Mouse (Mus musculus) megakaryocyte, adult 5-6 weeks (primary cell): ENCODE data around the gene Pgpep1l. TPM values are rescaled to one million over a fixed set of nuclear protein-coding genes. Genes with fewer than 3 reads are reported as not detected.
A peak's percentile ranks its signal among the peaks of the same experiment; 100 is the strongest.

Source experiments
- ATAC-seq: 2 replicates; pipeline ENCODE4 v1.8.0; 2016; ENCODE audit warnings: mild to moderate bottlenecking, inconsistent platforms; ENCODE audit not compliant: poor library complexity, severe bottlenecking
- total RNA-seq, 2 experiments: library from RNA; stranded (forward) in 1 of 2; stranded (reverse) in 1 of 2; fragments of 153-499, 151-499 nt in 1 of 2; fragments of 221-1000, 200-1000 nt in 1 of 2; gene quantifications; 2 replicates each; pipeline versions ENCODE4 v1.2.3 to v1.2.4; 2015 to 2017

Gene Pgpep1l
- total RNA-seq, 2 experiments from 2014 or later, result not detected

DNA sequence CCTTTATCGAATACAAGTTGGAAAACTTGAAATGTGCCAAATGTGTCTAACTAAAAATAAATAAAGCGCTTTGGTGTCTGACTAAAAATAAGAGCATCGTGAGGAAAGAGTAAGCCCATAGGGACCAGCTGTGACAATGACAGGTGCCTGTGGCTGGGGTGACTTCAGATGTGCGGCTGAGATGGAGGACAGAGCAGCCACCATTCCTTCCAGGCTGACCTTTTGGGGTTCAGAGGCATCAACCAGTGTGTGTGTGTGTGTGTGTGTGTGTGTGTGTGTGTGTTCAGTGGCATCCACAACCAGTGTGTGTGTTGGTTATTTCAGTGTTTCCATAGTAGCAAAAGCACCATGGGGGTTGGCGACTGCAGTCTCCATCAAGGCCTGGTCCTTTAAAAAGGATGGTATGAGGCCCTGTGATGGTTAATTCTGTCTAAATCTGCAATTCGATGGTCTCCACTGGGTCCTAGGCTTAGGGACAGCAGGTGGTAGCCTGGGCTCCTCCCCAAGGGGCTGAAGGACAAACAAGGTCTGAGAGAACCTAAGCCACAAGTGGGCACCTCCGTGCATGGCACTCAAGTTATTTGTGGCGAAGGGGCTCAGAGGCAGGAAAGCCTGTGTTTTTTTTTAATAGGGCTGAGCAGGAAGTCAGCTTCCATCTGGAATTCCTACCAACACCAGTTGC, 546 bp downstream of the Pgpep1l start:
- ATAC-seq, result no peak

DNA sequence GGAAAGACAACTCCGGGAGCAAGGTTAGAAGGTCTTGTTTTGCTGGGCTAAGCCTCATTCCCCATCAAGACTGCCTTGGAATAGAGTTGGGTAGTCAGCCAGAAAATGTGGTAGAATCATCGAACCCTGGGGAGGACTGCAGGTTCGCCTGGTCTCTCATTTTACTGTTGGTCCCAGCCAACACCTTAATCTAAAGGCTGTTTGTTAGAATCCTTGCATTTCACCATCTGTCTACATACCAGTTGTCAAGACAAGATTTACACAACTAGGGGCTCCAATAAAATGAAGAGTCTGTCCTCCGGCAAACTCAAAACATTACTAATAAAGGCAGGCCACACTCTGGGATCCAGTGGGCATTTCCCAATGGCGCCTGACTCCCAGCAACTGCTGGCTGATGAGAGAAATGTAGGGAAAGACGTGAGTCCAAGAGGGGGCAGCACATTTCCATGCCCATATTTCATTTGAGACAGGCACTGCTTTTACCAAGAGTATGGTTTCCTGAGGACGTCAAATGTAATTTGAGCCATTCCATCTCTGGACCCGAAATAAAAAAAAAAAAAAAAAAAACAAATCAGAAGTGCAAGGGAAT, 1.3 kb downstream of the Pgpep1l start:
- ATAC-seq, result no peak

DNA sequence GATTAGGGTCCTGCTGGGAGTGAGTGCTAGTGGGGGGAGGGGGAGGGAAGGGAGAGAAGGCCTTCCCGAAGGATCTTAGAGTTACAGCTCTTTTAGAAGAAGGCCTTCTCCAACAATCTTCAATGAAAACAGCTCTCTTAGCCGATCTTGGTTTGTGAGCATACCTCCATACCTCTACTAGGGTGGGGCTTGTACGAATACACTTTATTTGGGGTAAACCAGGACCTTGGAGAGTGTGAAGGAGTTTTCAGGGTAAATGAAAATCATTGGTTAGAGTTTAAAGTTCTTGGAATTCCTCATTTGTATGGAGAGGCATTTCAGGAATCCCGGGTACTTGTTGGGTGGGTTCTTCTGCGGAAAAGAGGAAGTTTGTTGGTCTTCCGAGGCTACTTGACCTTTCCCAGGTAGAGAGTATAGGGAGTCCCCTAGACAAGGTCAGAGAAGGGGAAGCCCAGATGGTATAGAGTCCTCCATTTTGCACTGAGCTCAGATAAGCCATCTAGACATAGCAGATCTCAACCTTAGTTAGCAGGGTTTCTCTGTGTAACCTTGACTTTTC, 4.4 kb downstream of the Pgpep1l start:
- no peak for ATAC-seq

DNA sequence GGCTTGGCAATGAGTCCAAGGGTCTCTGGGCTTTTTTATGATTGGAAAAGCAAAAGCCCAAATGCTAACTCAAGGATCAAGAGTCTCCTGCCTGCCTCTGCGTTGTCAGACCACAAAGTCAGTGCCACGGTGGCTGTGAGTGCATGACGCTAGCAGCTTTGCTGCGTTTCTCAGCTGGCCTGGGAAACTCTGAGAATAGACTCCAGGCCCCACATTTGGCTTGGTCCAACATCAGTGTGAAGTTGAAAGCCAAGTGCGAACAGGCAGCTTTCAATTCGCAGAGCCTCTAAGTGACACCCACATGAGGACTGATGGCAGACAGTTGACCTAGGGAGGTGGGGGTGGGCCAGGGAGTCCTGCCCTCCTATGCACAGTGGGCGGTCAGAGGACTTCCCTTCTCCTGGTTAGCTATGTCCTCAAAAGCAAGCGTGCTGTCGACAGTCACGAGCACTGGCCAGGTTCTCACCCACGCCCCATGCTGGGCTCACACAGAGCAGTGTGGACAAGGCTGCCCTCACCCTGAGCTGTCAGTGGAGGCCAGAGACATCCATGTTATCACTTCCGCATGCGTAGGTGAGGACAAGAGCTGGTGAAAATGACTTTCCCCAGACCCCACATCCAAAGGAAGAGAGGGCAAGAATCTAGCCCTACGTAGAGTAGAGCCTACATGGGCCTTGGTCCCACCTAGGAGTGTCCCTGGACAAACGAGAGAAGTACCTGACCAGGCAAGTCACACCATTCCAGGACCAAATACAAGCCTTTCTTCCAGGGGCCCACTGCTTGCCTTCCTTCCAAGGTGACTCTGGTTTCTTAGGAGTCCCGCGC, 5.5 kb downstream of the Pgpep1l start:
- no peak for ATAC-seq

DNA sequence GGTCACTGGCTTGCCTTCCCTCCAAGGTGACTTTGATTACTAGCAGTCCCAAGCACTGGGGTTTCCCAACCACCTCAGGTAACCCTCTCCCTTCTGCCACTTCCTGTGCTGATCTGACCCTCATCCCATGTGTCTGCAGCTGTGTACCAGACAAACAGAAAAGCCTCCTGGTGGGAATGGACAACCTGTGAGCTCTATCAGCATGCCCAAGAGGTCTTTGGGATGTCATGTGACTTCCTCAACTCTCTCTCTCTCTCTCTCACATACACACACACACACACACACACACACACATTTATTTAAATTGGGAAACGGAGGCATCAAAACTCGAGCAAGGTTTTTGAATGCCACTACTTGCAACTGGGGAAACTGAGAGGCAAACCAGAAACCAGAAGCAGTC, 6.3 kb downstream of the Pgpep1l start:
- no peak for ATAC-seq

DNA sequence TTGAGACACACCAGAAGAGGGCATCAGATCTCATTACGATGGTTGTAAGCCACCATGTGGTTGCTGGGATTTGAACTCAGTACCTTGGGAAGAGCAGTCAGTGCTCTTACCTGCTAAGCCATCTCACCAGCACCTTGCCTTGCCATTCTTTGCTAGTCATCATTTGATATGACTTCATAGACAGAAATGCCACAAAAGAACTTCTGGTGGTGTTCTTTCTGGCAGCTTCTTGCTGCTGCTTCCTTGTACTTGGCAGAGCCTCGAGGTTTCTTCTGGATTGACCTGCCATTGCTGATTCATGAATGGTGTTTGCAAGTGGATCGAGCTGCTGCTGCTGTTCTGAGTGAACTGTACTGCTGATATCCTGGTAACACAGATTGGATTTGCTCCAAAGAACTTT, 13.1 kb downstream of the Pgpep1l start:
- no peak for ATAC-seq

DNA sequence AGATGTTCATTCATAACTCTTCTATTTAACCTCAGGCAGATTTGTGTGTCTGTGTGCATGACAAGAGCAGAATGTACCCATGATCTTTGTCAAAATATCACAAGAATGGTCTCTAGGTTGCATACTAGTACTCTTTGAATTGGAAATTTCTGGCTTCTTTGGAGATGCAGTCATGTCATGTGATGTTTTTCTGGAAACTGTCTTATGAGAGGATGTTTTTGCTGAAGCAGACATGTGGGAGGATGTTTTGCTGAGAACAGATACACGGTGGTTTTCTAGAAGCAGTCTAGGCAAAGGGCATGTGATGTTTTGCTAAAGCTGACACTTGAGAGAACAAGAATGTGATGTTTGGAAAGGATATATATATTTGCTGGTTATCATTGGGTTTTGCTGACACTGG, 13.6 kb downstream of the Pgpep1l start:
- ATAC-seq, result no peak

DNA sequence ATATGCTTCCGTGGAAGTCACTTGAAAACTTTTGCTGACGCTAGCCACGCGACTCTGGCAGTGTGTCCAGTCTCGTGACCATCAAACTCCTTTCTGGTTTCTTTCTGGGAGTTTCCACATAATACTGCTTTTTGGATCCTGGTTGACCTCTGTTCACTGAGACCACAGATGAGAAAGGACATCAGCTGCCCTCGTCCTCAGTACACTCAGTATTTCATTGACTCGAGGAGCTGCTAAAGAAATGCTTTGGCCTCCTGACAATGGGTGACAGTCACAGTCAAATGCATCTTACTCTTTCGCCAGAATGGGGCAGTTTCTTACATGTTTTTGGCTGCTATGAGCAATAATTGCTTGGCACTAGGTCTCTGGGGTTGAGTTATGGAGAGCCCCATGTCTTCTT, 17.8 kb downstream of the Pgpep1l start:
- no peak for ATAC-seq

DNA sequence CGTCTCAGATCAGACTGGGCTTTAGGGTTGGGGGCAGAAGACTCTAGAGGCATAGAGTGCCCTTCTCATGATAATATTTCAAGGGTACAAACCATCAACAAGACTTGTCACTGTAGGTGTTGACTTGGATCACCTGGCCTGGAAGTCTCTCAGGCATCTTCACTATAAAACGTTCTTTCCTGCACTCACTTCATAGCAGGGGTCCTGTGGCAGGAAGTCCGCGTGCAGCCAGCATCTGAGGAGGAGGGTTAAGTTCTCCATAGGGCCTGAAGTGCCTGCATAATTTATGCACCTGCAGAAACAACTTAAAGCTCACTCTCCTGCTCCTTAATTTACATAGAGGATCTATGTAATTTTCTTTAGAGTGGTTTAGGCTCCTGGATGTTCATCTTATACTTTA, 18.4 kb downstream of the Pgpep1l start:
- no peak for ATAC-seq

DNA sequence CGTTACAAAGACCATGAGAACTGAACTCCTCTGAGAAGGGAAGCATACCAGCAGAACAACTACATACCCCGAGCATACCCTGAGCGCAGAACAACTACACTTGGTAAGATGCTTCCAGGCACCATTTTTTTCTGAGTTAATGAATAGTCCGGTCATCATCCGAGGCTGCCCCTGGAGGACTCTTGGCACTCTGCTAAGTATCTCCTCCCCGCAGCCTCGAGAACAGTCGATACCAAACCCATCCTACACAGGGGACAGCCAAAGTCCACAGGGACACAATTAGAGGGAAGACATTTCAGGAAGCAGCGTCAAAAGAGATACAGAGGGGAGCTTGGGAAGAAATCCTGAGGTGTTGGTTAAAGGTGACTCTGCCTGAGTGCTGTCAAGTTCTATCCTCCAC, 22.8 kb downstream of the Pgpep1l start:
- no peak for ATAC-seq

DNA sequence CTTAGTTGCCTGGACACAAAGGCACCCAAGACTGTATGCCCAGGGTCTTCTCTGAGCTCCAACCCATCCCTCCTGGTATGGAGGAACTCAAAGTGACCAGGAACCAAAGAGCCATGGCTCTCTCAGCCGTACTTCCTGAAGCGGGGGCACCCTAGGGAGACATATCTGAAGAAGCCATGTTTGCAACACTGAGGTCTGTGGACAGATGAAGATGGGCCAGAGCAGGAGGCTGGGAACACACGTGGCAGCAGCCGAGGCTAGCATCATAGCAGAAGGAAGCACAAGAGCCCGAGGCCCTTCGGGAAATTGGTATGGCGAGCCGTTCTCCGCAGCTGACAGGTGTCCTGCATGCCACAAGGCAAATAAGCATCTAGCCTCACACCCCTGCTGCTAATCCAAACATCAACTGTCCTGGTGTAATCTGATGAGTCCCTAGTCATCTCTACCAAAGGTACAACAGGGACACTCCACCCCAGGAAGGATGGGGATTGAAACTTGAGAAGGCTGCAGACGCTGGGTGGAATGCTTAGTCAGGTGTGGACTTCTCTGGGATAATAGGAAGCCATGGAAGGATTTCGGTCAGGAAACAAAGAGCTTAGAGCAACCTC, 24.7 kb downstream of the Pgpep1l start:
- ATAC-seq, result no peak

DNA sequence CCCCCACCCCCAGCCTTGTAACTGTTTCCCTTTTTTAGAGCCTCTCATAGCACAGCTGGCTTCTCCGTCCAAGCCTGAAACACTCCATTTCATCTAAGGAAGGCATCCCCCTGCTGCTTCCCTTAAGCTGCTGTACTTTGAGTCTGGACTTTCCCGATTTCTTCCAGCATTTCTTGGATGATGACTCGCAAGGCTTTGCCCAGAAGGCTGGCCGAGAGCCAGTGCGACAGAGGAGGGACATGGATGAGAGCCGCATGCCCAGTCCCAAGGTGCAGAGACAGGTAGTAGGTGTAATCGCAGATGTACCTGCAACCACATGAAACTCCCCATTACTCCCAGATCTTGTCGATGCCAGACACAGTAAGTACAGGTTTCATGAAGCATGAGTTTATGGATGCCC, 27.2 kb downstream of the Pgpep1l start:
- no peak for ATAC-seq

DNA sequence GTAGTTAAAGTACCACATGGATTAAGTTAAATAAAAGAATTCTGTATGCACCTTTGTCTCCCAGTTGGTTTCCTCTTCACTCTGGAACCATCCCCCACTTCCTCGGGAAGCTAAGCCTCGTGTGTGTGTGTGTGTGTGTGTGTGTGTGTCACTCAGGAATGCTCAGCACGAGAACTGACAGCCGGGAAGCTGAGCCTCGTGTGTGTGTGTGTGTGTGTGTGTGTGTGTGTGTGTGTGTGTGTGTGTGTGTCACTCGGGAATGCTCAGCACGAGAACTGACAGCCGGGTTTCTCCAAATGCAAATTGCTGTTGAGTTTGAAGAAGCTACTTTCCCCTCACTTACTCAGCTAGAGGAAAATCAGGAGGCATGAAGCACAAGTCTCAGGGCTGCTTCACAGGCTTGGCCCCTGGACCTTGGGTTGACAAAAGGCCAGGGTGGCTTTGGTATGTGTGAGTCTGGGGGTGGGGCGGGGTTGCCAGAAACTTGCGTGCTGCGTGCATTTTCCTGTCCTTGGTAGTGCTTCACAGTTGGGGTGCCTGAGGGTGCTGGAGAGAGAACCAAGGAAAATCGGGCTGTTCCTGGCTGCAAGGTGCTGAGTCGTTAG, 30.3 kb downstream of the Pgpep1l start:
- ATAC-seq, result no peak

DNA sequence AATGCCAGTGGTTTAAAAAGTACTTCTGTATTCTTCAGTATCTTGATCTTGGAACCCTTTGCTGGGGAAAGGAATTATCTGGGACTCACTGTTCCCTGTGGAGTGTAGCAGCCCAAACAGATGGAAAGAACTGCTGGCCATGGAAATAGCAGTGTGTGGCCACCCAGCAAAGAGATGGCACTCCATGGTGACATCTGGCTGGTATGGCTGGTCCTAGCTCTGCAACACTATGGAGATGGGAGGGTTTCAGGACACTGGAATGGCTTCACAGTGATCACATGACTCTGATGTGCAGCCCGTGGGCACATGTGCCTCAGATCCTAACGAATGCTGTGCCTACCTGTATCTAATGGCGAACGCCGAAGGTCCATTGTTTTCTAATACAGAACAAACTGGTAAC, 31.5 kb downstream of the Pgpep1l start:
- ATAC-seq, result no peak

DNA sequence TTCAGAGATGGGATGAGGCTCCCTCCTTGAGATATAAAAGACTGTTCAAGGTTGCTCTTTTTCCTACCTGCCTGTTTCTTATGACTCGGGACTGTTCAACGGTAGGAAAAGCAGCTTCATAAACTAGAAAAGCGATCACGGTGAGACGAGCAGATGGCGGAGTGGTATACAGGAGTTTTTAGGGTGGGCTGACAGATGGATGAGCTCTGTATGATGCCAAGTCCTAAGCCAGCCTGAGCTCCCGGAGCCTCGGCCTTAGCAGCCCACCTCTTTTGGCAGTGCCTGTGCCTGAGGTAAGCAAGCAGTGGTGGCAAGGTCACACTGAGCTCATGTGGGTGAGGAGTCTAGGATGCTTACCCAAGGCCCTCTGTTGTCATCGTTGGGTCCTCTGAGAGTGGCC, 33.2 kb downstream of the Pgpep1l start:
- no peak for ATAC-seq

DNA sequence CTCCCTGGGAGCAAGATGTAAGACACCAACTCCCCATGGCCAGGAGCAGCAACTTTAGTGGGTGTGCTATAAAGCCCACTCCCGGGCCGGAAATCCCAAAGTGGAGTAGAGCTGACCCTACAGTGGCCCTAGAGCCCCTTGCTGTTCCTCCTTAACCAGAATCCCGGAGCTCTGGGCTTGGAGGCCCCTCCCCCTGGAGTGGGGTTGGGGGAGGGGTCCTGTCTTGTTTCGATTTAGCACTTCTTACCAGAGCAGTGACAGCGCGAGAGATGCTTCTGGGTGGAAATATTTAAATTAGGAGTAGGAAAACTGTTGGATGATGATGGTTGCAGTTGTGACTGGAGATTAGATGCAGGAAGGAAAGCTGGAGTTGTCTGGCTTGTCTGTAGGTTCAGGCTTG, 35.5 kb downstream of the Pgpep1l start:
- ATAC-seq, result no peak

DNA sequence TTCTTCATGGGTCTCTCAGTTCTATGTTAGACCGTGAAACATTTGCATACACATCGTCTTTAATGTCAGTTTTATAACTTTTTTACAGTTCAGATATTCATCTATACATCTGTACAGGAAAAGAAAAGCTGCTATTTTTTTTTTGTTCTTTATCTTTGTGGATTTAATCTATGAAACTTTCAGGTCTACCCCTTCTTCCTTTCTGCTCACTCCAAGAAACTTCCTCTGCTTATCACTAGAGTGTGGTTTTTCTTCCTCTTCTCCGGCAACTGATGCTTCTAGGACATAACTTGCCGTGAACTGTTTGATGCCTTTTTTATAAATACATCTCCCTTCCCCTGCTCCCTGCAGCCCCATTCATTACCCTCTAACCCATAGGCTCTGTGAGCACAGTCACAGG, 36.4 kb downstream of the Pgpep1l start:
- no peak for ATAC-seq

DNA sequence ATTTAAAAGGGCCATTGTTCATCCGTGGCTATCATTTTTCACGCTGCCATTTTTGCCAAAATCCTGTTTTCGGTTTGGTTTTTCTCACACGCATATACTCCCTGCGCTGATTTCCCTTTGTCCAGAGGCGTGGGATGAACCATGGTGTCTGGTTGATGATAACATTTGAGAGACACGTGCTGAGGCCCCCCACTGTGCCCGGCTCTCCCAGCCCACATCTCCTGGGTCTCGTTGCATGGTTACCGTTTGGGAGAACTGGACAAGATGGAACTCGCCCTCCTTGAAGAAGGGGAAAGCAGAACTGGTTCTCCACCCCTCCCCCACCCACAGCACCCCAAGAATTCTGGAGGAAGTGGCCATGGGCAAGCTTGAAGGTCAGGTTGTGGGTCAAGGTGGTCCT, 37.0 kb downstream of the Pgpep1l start:
- 0 out of 2 replicates have a peak, but pooled peaks have one; percentile 10 for ATAC-seq

DNA sequence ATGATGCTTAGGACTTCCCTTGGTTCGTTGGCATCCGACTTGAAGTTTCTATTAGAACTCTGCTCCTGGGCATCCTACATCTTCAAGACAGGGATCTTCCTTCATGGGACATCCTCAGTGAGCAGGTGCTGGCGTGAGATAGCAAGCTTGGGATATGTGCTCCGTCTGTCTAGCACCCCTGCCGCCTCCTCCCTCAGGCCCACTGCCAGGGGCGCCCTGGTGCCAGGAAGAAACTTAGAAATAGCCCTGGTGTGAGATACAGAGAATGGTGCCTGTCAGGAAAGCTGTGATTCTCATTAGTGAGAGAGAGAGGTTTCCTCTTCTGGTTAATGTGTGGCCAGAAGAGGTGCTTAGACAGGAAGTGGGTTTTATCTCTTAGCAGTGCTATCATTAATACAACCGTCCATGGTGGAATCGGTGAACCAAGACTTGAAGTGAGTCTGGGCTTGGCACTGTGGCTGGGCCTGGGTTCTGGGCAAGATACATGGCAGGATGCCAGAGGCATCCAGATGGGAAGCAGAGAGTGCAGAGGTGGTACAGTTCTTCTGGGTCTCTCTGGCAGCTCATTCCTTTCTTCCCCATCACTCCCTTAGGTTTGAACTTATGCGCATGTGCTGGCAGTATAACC, 38.5 kb downstream of the Pgpep1l start:
- ATAC-seq, result no peak

DNA sequence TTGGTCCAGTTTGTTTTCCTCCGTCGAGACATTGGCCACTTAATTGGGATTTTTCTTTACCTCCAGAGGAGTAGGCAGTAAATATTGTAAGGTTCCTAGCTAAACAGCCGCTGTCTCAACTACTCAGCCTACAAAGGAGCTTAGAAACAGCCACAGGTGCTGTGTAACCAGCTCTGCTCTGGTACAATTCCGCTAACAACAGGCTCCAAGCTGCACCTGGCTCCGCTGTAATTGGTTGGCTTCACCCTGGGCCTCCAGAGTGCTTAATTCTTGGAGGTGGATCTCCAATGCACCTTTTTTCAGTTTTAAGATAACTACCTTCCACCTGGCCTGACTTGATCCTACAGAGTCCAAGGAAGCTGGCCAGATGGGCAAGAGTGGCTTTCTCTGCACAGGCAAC, 40.0 kb downstream of the Pgpep1l start:
- ATAC-seq, result no peak
